Mouse (Mus musculus): ENCODE data around the gene Nrip1. TPM values are rescaled to one million over a fixed set of nuclear protein-coding genes. Genes with fewer than 3 reads are reported as not detected.

Gene Nrip1
- polyA plus RNA-seq, 1 experiment: 16.0 TPM

- Histone ChIP-seq H3K27ac (ENCODE audit: insufficient read depth, low read length) (no peak overlapping the region), H3K4me1 (ENCODE audit: control insufficient read depth, insufficient read depth, low read length) (no peaks in the 10 kb centered on the region), H3K4me3 (ENCODE audit: insufficient read depth, low read length) (no peak overlapping the region)
- TF ChIP-seq CTCF (IDR thresholded peaks at IDR 0.05; ENCODE audit: borderline replicate concordance, insufficient read depth, low read length) (no peak), POLR2A (IDR thresholded peaks at IDR 0.05; ENCODE audit: low read depth, low read length) (no peak)
Measured at GRCm38 (mm10) chr16:76293765-76294463, 79.7 kb downstream of the Nrip1 start.

GRCm38 (mm10) chr16:76293176-76293575 is 80.5 kb downstream of the Nrip1 start:
- H3K27ac ChIP-seq (ENCODE audit: insufficient read depth, low read length): no peak overlapping the region

GRCm38 (mm10) chr16:76292656-76293055 is 81.0 kb downstream of the Nrip1 start:
- Histone ChIP-seq H3K4me1 (ENCODE audit: control insufficient read depth, insufficient read depth, low read length) (no peaks in the 10 kb centered on the region), H3K4me3 (ENCODE audit: insufficient read depth, low read length) (no peak overlapping the region), H3K27ac (ENCODE audit: insufficient read depth, low read length) (no peak overlapping the region)
- TF ChIP-seq POLR2A (IDR thresholded peaks at IDR 0.05; ENCODE audit: low read depth, low read length) (no peak), CTCF (IDR thresholded peaks at IDR 0.05; ENCODE audit: borderline replicate concordance, insufficient read depth, low read length) (no peak)

More at GRCm38 (mm10) chr16:76293176-76293575, 80.5 kb downstream of the Nrip1 start:
- TF ChIP-seq CTCF (IDR thresholded peaks at IDR 0.05; ENCODE audit: borderline replicate concordance, insufficient read depth, low read length) (no peak), POLR2A (IDR thresholded peaks at IDR 0.05; ENCODE audit: low read depth, low read length) (no peak)
- Histone ChIP-seq H3K4me3 (ENCODE audit: insufficient read depth, low read length) (no peak overlapping the region), H3K4me1 (ENCODE audit: control insufficient read depth, insufficient read depth, low read length) (no peaks in the 10 kb centered on the region)

GRCm38 (mm10) chr16:76291366-76291765 is 82.3 kb downstream of the Nrip1 start:
- H3K27ac ChIP-seq (ENCODE audit: insufficient read depth, low read length): no peak overlapping the region
- H3K4me3 ChIP-seq (ENCODE audit: insufficient read depth, low read length): no peak overlapping the region
- H3K4me1 ChIP-seq (ENCODE audit: control insufficient read depth, insufficient read depth, low read length): no peaks in the 10 kb centered on the region
- no peak for TF ChIP-seq CTCF (IDR thresholded peaks at IDR 0.05; ENCODE audit: borderline replicate concordance, insufficient read depth, low read length)
- TF ChIP-seq POLR2A (IDR thresholded peaks at IDR 0.05; ENCODE audit: low read depth, low read length): no peak

- Histone ChIP-seq H3K4me3 (ENCODE audit: insufficient read depth, low read length) (no peak overlapping the region), H3K4me1 (ENCODE audit: control insufficient read depth, insufficient read depth, low read length) (no peaks in the 10 kb centered on the region), H3K27ac (ENCODE audit: insufficient read depth, low read length) (no peak overlapping the region)
- TF ChIP-seq POLR2A (IDR thresholded peaks at IDR 0.05; ENCODE audit: low read depth, low read length) (no peak), CTCF (IDR thresholded peaks at IDR 0.05; ENCODE audit: borderline replicate concordance, insufficient read depth, low read length) (no peak)
Measured at GRCm38 (mm10) chr16:76289495-76289894, 84.1 kb downstream of the Nrip1 start.

GRCm38 (mm10) chr16:76283796-76284195 is 89.8 kb downstream of the Nrip1 start:
- Histone ChIP-seq H3K4me3 (ENCODE audit: insufficient read depth, low read length) (no peak overlapping the region), H3K4me1 (ENCODE audit: control insufficient read depth, insufficient read depth, low read length) (no peaks in the 10 kb centered on the region), H3K27ac (ENCODE audit: insufficient read depth, low read length) (no peak overlapping the region)
- TF ChIP-seq POLR2A (IDR thresholded peaks at IDR 0.05; ENCODE audit: low read depth, low read length): no peak
- TF ChIP-seq CTCF (IDR thresholded peaks at IDR 0.05; ENCODE audit: borderline replicate concordance, insufficient read depth, low read length): no peak

GRCm38 (mm10) chr16:76281850-76282249 is 91.8 kb downstream of the Nrip1 start:
- no peaks in the 10 kb centered on the region for H3K4me1 ChIP-seq (ENCODE audit: control insufficient read depth, insufficient read depth, low read length)
- TF ChIP-seq POLR2A (IDR thresholded peaks at IDR 0.05; ENCODE audit: low read depth, low read length): no peak
- no peak for TF ChIP-seq CTCF (IDR thresholded peaks at IDR 0.05; ENCODE audit: borderline replicate concordance, insufficient read depth, low read length)
- H3K27ac ChIP-seq (ENCODE audit: insufficient read depth, low read length): no peak overlapping the region
- H3K4me3 ChIP-seq (ENCODE audit: insufficient read depth, low read length): no peak overlapping the region

GRCm38 (mm10) chr16:76280365-76280764 is 93.3 kb downstream of the Nrip1 start:
- no peak overlapping the region for H3K27ac ChIP-seq (ENCODE audit: insufficient read depth, low read length)
- no peak overlapping the region for H3K4me3 ChIP-seq (ENCODE audit: insufficient read depth, low read length)
- no peaks in the 10 kb centered on the region for H3K4me1 ChIP-seq (ENCODE audit: control insufficient read depth, insufficient read depth, low read length)
- TF ChIP-seq CTCF (IDR thresholded peaks at IDR 0.05; ENCODE audit: borderline replicate concordance, insufficient read depth, low read length) (no peak), POLR2A (IDR thresholded peaks at IDR 0.05; ENCODE audit: low read depth, low read length) (no peak)

GRCm38 (mm10) chr16:76276271-76276670 is 97.4 kb downstream of the Nrip1 start:
- TF ChIP-seq POLR2A (IDR thresholded peaks at IDR 0.05; ENCODE audit: low read depth, low read length) (no peak), CTCF (IDR thresholded peaks at IDR 0.05; ENCODE audit: borderline replicate concordance, insufficient read depth, low read length) (no peak)
- Histone ChIP-seq H3K4me1 (ENCODE audit: control insufficient read depth, insufficient read depth, low read length) (no peaks in the 10 kb centered on the region), H3K4me3 (ENCODE audit: insufficient read depth, low read length) (no peak overlapping the region), H3K27ac (ENCODE audit: insufficient read depth, low read length) (no peak overlapping the region)

- Histone ChIP-seq H3K4me1 (ENCODE audit: control insufficient read depth, insufficient read depth, low read length) (no peaks in the 10 kb centered on the region), H3K4me3 (ENCODE audit: insufficient read depth, low read length) (no peak overlapping the region), H3K27ac (ENCODE audit: insufficient read depth, low read length) (no peak overlapping the region)
- no peak for TF ChIP-seq POLR2A (IDR thresholded peaks at IDR 0.05; ENCODE audit: low read depth, low read length)
Measured at GRCm38 (mm10) chr16:76275584-76275983, 98.0 kb downstream of the Nrip1 start.
